Mouse (Mus musculus) G1E (cell line): Measurements from ENCODE around the gene Mettl14. TPM values are rescaled to one million over a fixed set of nuclear protein-coding genes. Genes with fewer than 3 reads are reported as not detected.
"Not testable (repeated sequence)": the region's sequence is repeated elsewhere in the genome, so short reads cannot be mapped to it uniquely, and the experiment has no call there.

Experiments used
- ATAC-seq: 2 replicates; pipeline ENCODE4 v1.8.0; 2016; ENCODE audit warnings: mild to moderate bottlenecking; ENCODE audit not compliant: insufficient number of reproducible peaks, poor library complexity, low FRiP score, severe bottlenecking; ENCODE audit errors: extremely low read depth
- DNase-seq: peaks from one replicate; pipeline ENCODE4 v3.0.0; 2012; ENCODE audit warnings: low spot score
- H3K27me3 ChIP-seq: 2 replicates; pipeline ENCODE4 v1.6.1; 2012; ENCODE audit warnings: mild to moderate bottlenecking, low read length, inconsistent platforms; ENCODE audit not compliant: insufficient read depth
- H3K36me3 ChIP-seq: replicated peaks from 2 replicates; pipeline ENCODE3; 2012; ENCODE audit warnings: mild to moderate bottlenecking, inconsistent platforms
- H3K4me1 ChIP-seq: 2 replicates; pipeline ENCODE4 v1.6.1; 2012; ENCODE audit warnings: low read depth, low read length, inconsistent platforms, mixed read lengths; ENCODE audit not compliant: insufficient read depth
- H3K4me3 ChIP-seq: 2 replicates; pipeline ENCODE4 v1.5.1; 2012; ENCODE audit warnings: low read depth, mild to moderate bottlenecking, inconsistent platforms, low read length, moderate library complexity, mixed read lengths
- H3K9me3 ChIP-seq: replicated peaks from 2 replicates; pipeline ENCODE4 v1.6.1; 2012; ENCODE audit warnings: inconsistent platforms
- CTCF ChIP-seq: IDR thresholded peaks from 2 replicates; pipeline ENCODE4 v1.5.1; 2012; ENCODE audit warnings: low read depth, low read length, inconsistent platforms, mixed read lengths
- GATA1 ChIP-seq: IDR thresholded peaks from 2 replicates; pipeline ENCODE4 v1.6.1; 2012; ENCODE audit warnings: borderline replicate concordance, low read length, inconsistent platforms, mixed read lengths
- GATA2 ChIP-seq: IDR thresholded peaks from 2 replicates; pipeline ENCODE4 v1.6.1; 2012; ENCODE audit warnings: low read depth, low read length, inconsistent platforms, borderline replicate concordance
- POLR2AphosphoS5 ChIP-seq: IDR thresholded peaks from 2 replicates; pipeline ENCODE4 v1.6.1; 2012; ENCODE audit warnings: low read depth, low read length, inconsistent platforms; ENCODE audit not compliant: insufficient replicate concordance
- TAL1 ChIP-seq: conservative IDR thresholded peaks from 2 replicates; pipeline ENCODE4 v1.6.1; 2012; ENCODE audit warnings: low read depth, low read length, inconsistent platforms, mixed read lengths
- polyA plus RNA-seq: library from polyadenylated mRNA; stranded (reverse); fragments of >175 nt; gene quantifications from 2 replicates; pipeline ENCODE4 v1.2.3, GENCODE M21; 2012
- total RNA-seq, 2 experiments: library from RNA; stranded (forward) in 1 of 2; stranded (reverse) in 1 of 2; fragments of 200-1000 nt in 1 of 2; fragments of >200 nt in 1 of 2; fragmentation: Nextera tagmentation in 1 of 2; gene quantifications; 2 replicates each; pipeline ENCODE4 v1.2.3; 2014 to 2017

The Mettl14 gene
- total and polyA plus RNA-seq, 3 experiments = 12.9 to 36.9 (median 29.2) TPM

- no peaks in the 10 kb centered on the region for H3K4me1 ChIP-seq
- TF ChIP-seq CTCF (no peak), GATA1 (no peak), TAL1 (no peak), GATA2 (no peak), POLR2AphosphoS5 (no peak)
- H3K36me3 ChIP-seq = no peaks in the 10 kb centered on the region
- no peaks in the 10 kb centered on the region for H3K9me3 ChIP-seq
- H3K4me3 ChIP-seq = no peak overlapping the region
- H3K27me3 ChIP-seq = no peaks in the 10 kb centered on the region
- DNase-seq = no peak
- no peak for ATAC-seq
Measured at GRCm38 (mm10) chr3:123413173-123413572, 27.3 kb upstream of the Mettl14 start.

GRCm38 (mm10) chr3:123411821-123412578 lies 26.1 kb upstream of the Mettl14 start:
- no peaks in the 10 kb centered on the region for H3K36me3 ChIP-seq
- TF ChIP-seq CTCF (no peak), POLR2AphosphoS5 (no peak), TAL1 (no peak), GATA2 (no peak), GATA1 (no peak)
- H3K9me3 ChIP-seq = no peaks in the 10 kb centered on the region
- no peak overlapping the region for H3K4me3 ChIP-seq
- H3K4me1 ChIP-seq = no peaks in the 10 kb centered on the region
- DNase-seq (no peak), ATAC-seq (no peak)
- H3K27me3 ChIP-seq = no peaks in the 10 kb centered on the region

GRCm38 (mm10) chr3:123404945-123405344 lies 19.0 kb upstream of the Mettl14 start:
- TF ChIP-seq POLR2AphosphoS5 = no peak
- no peak for TF ChIP-seq GATA2
- TF ChIP-seq GATA1 = no peak
- no peak for DNase-seq
- ATAC-seq = no peak
- peaks cover 3% of the 10 kb centered on the region; the same call in 1 of the 2 replicates for H3K27me3 ChIP-seq
- no peak overlapping the region for H3K4me3 ChIP-seq
- no peaks in the 10 kb centered on the region for H3K36me3 ChIP-seq
- no peaks in the 10 kb centered on the region for H3K4me1 ChIP-seq
- H3K9me3 ChIP-seq = no peaks in the 10 kb centered on the region

- H3K27me3 ChIP-seq = peaks cover 8% of the 10 kb centered on the region
- no peaks in the 10 kb centered on the region for H3K9me3 ChIP-seq
- no peaks in the 10 kb centered on the region for H3K4me1 ChIP-seq
- no peaks in the 10 kb centered on the region for H3K36me3 ChIP-seq
- ATAC-seq = no peak
- DNase-seq = no peak
- H3K4me3 ChIP-seq = no peak overlapping the region
- no peak for TF ChIP-seq POLR2AphosphoS5
Measured at GRCm38 (mm10) chr3:123397562-123398481, 11.9 kb upstream of the Mettl14 start.

GRCm38 (mm10) chr3:123395611-123396010 lies 9.7 kb upstream of the Mettl14 start:
- peaks cover 5% of the 10 kb centered on the region; the same call in 1 of the 2 replicates for H3K27me3 ChIP-seq
- no peak overlapping the region for H3K4me3 ChIP-seq
- TF ChIP-seq GATA1 (no peak), TAL1 (no peak), CTCF (no peak), POLR2AphosphoS5 (no peak), GATA2 (no peak)
- no peak for ATAC-seq
- H3K36me3 ChIP-seq = no peaks in the 10 kb centered on the region
- DNase-seq = no peak
- no peaks in the 10 kb centered on the region for H3K9me3 ChIP-seq
- no peaks in the 10 kb centered on the region for H3K4me1 ChIP-seq

GRCm38 (mm10) chr3:123391180-123391579 lies 5.3 kb upstream of the Mettl14 start:
- Histone ChIP-seq H3K4me3 (no peak overlapping the region), H3K27me3 (peaks cover 3% of the 10 kb centered on the region; the same call in 1 of the 2 replicates), H3K9me3 (no peaks in the 10 kb centered on the region), H3K4me1 (peaks cover 3% of the 10 kb centered on the region; the same call in 1 of the 2 replicates), H3K36me3 (no peaks in the 10 kb centered on the region)
- DNase-seq = no peak
- no peak for ATAC-seq
- no peak for TF ChIP-seq GATA1
- no peak for TF ChIP-seq TAL1
- no peak for TF ChIP-seq POLR2AphosphoS5
- TF ChIP-seq GATA2 = no peak
- no peak for TF ChIP-seq CTCF

GRCm38 (mm10) chr3:123386157-123386780 lies 361 bp upstream of the Mettl14 start:
- not testable (repeated sequence) for H3K27me3 ChIP-seq, H3K9me3 ChIP-seq, DNase-seq
- H3K4me3 ChIP-seq = peak overlapping the region; percentile 78
- ATAC-seq = peak; percentile 18; the same call in 1 of the 2 replicates
- H3K4me1 ChIP-seq = peaks cover 17% of the 10 kb centered on the region
- H3K36me3 ChIP-seq = peaks cover 17% of the 10 kb centered on the region
